Comparison of ENCODE assay signal across 10 mouse cellular contexts in the genomic region with DNA sequence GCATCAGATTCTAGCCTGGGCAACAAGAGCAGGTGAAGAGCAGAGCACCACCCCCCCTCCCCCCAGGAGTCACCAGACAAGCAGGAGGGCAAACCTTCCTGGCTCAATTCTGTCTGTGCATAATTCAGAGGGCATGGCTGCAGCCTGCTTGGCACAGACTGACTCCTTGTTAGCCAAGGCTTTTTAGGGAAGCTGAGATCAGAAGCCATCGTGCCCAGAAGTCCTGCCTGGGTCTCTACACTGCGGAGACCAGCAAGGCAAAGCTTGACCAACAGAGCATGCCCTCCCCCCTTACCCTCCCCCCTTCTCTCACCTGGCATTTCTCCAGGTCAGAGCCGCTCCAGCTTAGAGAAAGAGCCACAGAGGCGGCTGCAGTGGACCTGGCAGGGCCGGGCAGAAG. TPM values are rescaled to one million over a fixed set of nuclear protein-coding genes. Genes with fewer than 3 reads are reported as not detected.
A peak's percentile ranks its signal among the peaks of the same experiment; 100 is the strongest.
DNase-seq lines count a peak whose midpoint lies in the region; ATAC-seq and TF ChIP-seq lines count a peak whose summit lies in the region.
"Had no signal": no experiment of that assay in that cellular context is flagged by ENCODE, and none has a peak within 500 bp of the region (broad histone marks: within the 10 kb centered on the region; RNA-seq: fewer than 3 reads in every experiment).

No protein-coding gene starts in this region.

- H3K27me3 ChIP-seq in heart, adult 2 months (ENCODE audit: control insufficient read depth, insufficient read depth, low read length), result no peaks in the 10 kb centered on the region
- H3K27me3 ChIP-seq in heart, embryonic 11.5 days (ENCODE audit: control insufficient read depth, insufficient read depth, low read length), result no peaks in the 10 kb centered on the region
- no peaks in the 10 kb centered on the region for H3K27me3 ChIP-seq in forebrain, embryonic 12.5 days
- H3K27me3 ChIP-seq: heart, embryonic 15.5 days; liver, embryonic 13.5 days had no signal

- H3K79me2 ChIP-seq in heart, adult 2 months (replicated peaks; ENCODE audit: control insufficient read depth, insufficient read depth, low read length), result no peaks in the 10 kb centered on the region

- peak; percentile 78 for TF ChIP-seq EP300 in heart, adult 2 months (IDR thresholded peaks at IDR 0.05; ENCODE audit: insufficient read depth, low read depth, low read length)

- TF ChIP-seq CTCF in heart, adult 2 months (IDR thresholded peaks at IDR 0.05), result no peak

- H3K4me3 ChIP-seq in heart, adult 2 months, result no peak overlapping the region
- no peak overlapping the region for H3K4me3 ChIP-seq in heart, embryonic 11.5 days (ENCODE audit: low read depth, low read length)
- no peak overlapping the region for H3K4me3 ChIP-seq in forebrain, embryonic 12.5 days (replicated peaks)
- H3K4me3 ChIP-seq: heart, embryonic 15.5 days; liver, embryonic 13.5 days had no signal

- no peaks in the 10 kb centered on the region for H3K9me3 ChIP-seq in heart, embryonic 11.5 days (replicated peaks; ENCODE audit: control insufficient read depth, low read length)
- no peaks in the 10 kb centered on the region for H3K9me3 ChIP-seq in forebrain, embryonic 12.5 days
- H3K9me3 ChIP-seq: heart, embryonic 15.5 days; liver, embryonic 13.5 days had no signal

- H3K36me3 ChIP-seq in heart, adult 2 months (ENCODE audit: control insufficient read depth, insufficient read depth, low read length), result no peaks in the 10 kb centered on the region
- H3K36me3 ChIP-seq in heart, embryonic 11.5 days (ENCODE audit: control insufficient read depth, insufficient read depth, low read length), result peaks cover 55% of the 10 kb centered on the region
- peaks cover 93% of the 10 kb centered on the region for H3K36me3 ChIP-seq in forebrain, embryonic 12.5 days (replicated peaks)

- peak overlapping the region; percentile 54 for H3K27ac ChIP-seq in heart, adult 2 months
- H3K27ac ChIP-seq in heart, embryonic 11.5 days (ENCODE audit: low read depth, low read length), result no peak overlapping the region
- no peak overlapping the region for H3K27ac ChIP-seq in forebrain, embryonic 12.5 days
- H3K27ac ChIP-seq: heart, embryonic 15.5 days; liver, embryonic 13.5 days had no signal

- TF ChIP-seq POLR2A in heart, adult 2 months (IDR thresholded peaks at IDR 0.05; ENCODE audit: insufficient read depth, low read depth, low read length), result no peak

- H3K9ac ChIP-seq in heart, adult 2 months (ENCODE audit: low read depth, low read length), result no peak overlapping the region
- no peak overlapping the region for H3K9ac ChIP-seq in heart, embryonic 11.5 days (ENCODE audit: low read depth, low read length)
- no peak overlapping the region for H3K9ac ChIP-seq in forebrain, embryonic 12.5 days
- H3K9ac ChIP-seq: heart, embryonic 15.5 days; liver, embryonic 13.5 days had no signal

- intact Hi-C loops in heart, adult 2 months (cut with DNase I), result loop anchor here (2.0 kb wide), 1 partner anchor 16 kb away; the partner anchor contains the start of gene Mea1

- ATAC-seq in heart, embryonic 11.5 days (replicated peaks; ENCODE audit: insufficient number of reproducible peaks, low FRiP score, low TSS enrichment), result no peak
- no peak for ATAC-seq in forebrain, embryonic 12.5 days (ENCODE audit: low FRiP score)

- H3K4me2 ChIP-seq in heart, embryonic 11.5 days, result no peak overlapping the region
- no peak overlapping the region for H3K4me2 ChIP-seq in forebrain, embryonic 12.5 days
- H3K4me2 ChIP-seq: heart, embryonic 15.5 days; liver, embryonic 13.5 days had no signal

- DNase-seq in heart, adult 2 months, result peak in 1 of 2 experiments; percentile 67
- peak; percentile 64 for DNase-seq in cerebellum, adult 11 months
- DNase-seq in cerebellum, postnatal 25 days, result peak; percentile 77 to 82
- DNase-seq in kidney, postnatal 25 days, result peak; percentile 43 to 65
- DNase-seq in layer of hippocampus, adult 11-12 months (ENCODE audit: low spot score), result no peak
- DNase-seq: embryo, embryonic 11 days; liver, embryonic 13.5 days had no signal

- no peaks in the 10 kb centered on the region for H3K4me1 ChIP-seq in heart, adult 2 months (ENCODE audit: control insufficient read depth, insufficient read depth, low read length)
- H3K4me1 ChIP-seq in heart, embryonic 11.5 days (ENCODE audit: control insufficient read depth, insufficient read depth, low read length), result no peaks in the 10 kb centered on the region
- no peaks in the 10 kb centered on the region for H3K4me1 ChIP-seq in forebrain, embryonic 12.5 days
- H3K4me1 ChIP-seq: heart, embryonic 15.5 days; liver, embryonic 13.5 days had no signal

- WGBS in heart, adult 2 months, result 62% methylated on average over 5 of the region's 5 CpGs
- 86% methylated on average over 5 of the region's 5 CpGs for WGBS in heart, embryonic 11.5 days (ENCODE audit: insufficient replicate concordance)
- 92% methylated on average over 5 of the region's 5 CpGs for WGBS in forebrain, embryonic 12.5 days

RNA-seq across cellular contexts. Expression of gene Rrp36, which starts 11.4 kb away (rescaled TPM):
- 10 to 100 TPM; 10.7 to 11.3 TPM for total RNA-seq in heart, adult 2 months (2021)
- 19.4 and 24.3 TPM in 2 replicates for polyA plus RNA-seq in heart, adult 2 months (2012; rRNA removed)
- polyA plus RNA-seq in heart, embryonic 11.5 days (2014; fragmentation: Nextera tagmentation; extraction: Ambion mirVana), result 37.0 and 40.8 TPM in 2 replicates
- polyA plus RNA-seq in forebrain, embryonic 12.5 days (2016; fragmentation: Nextera tagmentation; extraction: Ambion mirVana), result 54.4 and 57.6 TPM in 2 replicates

RNA-seq across cellular contexts. Expression of gene Cul7, which starts 12.6 kb away (rescaled TPM):
- total RNA-seq in heart, adult 2 months (2021), result 10 to 100 TPM; 16.8 to 18.4 TPM
- 23.4 and 24.7 TPM in 2 replicates for polyA plus RNA-seq in heart, adult 2 months (2012; rRNA removed)
- polyA plus RNA-seq in heart, embryonic 11.5 days (2014; fragmentation: Nextera tagmentation; extraction: Ambion mirVana), result 33.6 and 36.2 TPM in 2 replicates
- polyA plus RNA-seq in forebrain, embryonic 12.5 days (2016; fragmentation: Nextera tagmentation; extraction: Ambion mirVana), result 46.5 and 47.8 TPM in 2 replicates

RNA-seq across cellular contexts. Expression of gene Mea1, which starts 15.9 kb away (rescaled TPM):
- 10 to 100 TPM; 45.4 to 50.3 TPM for total RNA-seq in heart, adult 2 months (2021)
- 35.3 and 37.8 TPM in 2 replicates for polyA plus RNA-seq in heart, adult 2 months (2012; rRNA removed)
- polyA plus RNA-seq in heart, embryonic 11.5 days (2014; fragmentation: Nextera tagmentation; extraction: Ambion mirVana), result 142 and 154 TPM in 2 replicates
- polyA plus RNA-seq in forebrain, embryonic 12.5 days (2016; fragmentation: Nextera tagmentation; extraction: Ambion mirVana), result 156 and 158 TPM in 2 replicates

RNA-seq across cellular contexts. Expression of gene Mrpl2, which starts 16.7 kb away (rescaled TPM):
- total RNA-seq in heart, adult 2 months (2021), result 100 to 1,000 TPM; 112 to 132 TPM
- polyA plus RNA-seq in heart, adult 2 months (2012; rRNA removed), result 71.5 and 87.8 TPM in 2 replicates
- polyA plus RNA-seq in heart, embryonic 11.5 days (2014; fragmentation: Nextera tagmentation; extraction: Ambion mirVana), result 110 and 119 TPM in 2 replicates
- 76.6 and 102 TPM in 2 replicates for polyA plus RNA-seq in forebrain, embryonic 12.5 days (2016; fragmentation: Nextera tagmentation; extraction: Ambion mirVana)

RNA-seq across cellular contexts. Expression of gene Klc4, which starts 16.9 kb away (rescaled TPM):
- total RNA-seq in heart, adult 2 months (2021), result 10 to 100 TPM; 23.5 to 25.7 TPM
- 20.9 and 22.3 TPM in 2 replicates for polyA plus RNA-seq in heart, adult 2 months (2012; rRNA removed)
- polyA plus RNA-seq in heart, embryonic 11.5 days (2014; fragmentation: Nextera tagmentation; extraction: Ambion mirVana), result 16.5 and 18.0 TPM in 2 replicates
- polyA plus RNA-seq in forebrain, embryonic 12.5 days (2016; fragmentation: Nextera tagmentation; extraction: Ambion mirVana), result 39.0 and 42.5 TPM in 2 replicates
